Mouse (Mus musculus): ENCODE results near the gene Card10. TPM values are rescaled to one million over a fixed set of nuclear protein-coding genes. Genes with fewer than 3 reads are reported as not detected.
"Not testable (repeated sequence)": the region's sequence is repeated elsewhere in the genome, so short reads cannot be mapped to it uniquely, and the experiment has no call there.

Card10 gene
- polyA plus RNA-seq (2015; fragmentation: Nextera tagmentation; extraction: Ambion mirVana) = 5.2 and 6.1 TPM in 2 replicates

GRCm38 (mm10) chr15:78802776-78803391, at the start of gene Card10:
TSS of gene Card10 (minus strand) at chr15:78803042.
- H3K36me3 ChIP-seq (ENCODE audit: control insufficient read depth, insufficient read depth, low read length) = no peaks in the 10 kb centered on the region
- H3K4me3 ChIP-seq (ENCODE audit: low read length) = peak within 1 kb of the TSS; percentile 75
- peak; percentile 74 for ATAC-seq
- peak within 1 kb of the TSS; percentile 97 for H3K4me2 ChIP-seq (ENCODE audit: low read depth, low read length)
- peaks cover 29% of the 10 kb centered on the region for H3K4me1 ChIP-seq (ENCODE audit: control insufficient read depth, insufficient read depth, low read length)
- WGBS = 1% methylated on average over 66 of the region's 70 CpGs
- no peaks in the 10 kb centered on the region for H3K9me3 ChIP-seq (ENCODE audit: control insufficient read depth, low read length)
- peak within 1 kb of the TSS; percentile 93 for H3K27ac ChIP-seq (ENCODE audit: low read length)
- peak within 1 kb of the TSS; percentile 80 for H3K9ac ChIP-seq (ENCODE audit: low read depth, low read length)
- no peaks in the 10 kb centered on the region for H3K27me3 ChIP-seq (replicated peaks; ENCODE audit: control insufficient read depth, insufficient read depth, low read length)

- Histone ChIP-seq H3K27me3 (replicated peaks; ENCODE audit: control insufficient read depth, insufficient read depth, low read length) (no peaks in the 10 kb centered on the region), H3K4me2 (ENCODE audit: low read depth, low read length) (peak overlapping the region; percentile 42), H3K9ac (ENCODE audit: low read depth, low read length) (peak overlapping the region; percentile 51; the same call in 1 of the 2 replicates), H3K4me3 (ENCODE audit: low read length) (no peak overlapping the region), H3K4me1 (ENCODE audit: control insufficient read depth, insufficient read depth, low read length) (peaks cover 34% of the 10 kb centered on the region), H3K9me3 (ENCODE audit: control insufficient read depth, low read length) (no peaks in the 10 kb centered on the region), H3K27ac (ENCODE audit: low read length) (peak overlapping the region; percentile 92), H3K36me3 (ENCODE audit: control insufficient read depth, insufficient read depth, low read length) (peaks cover 5% of the 10 kb centered on the region; the same call in 1 of the 2 replicates)
- 8% methylated on average over 13 of the region's 13 CpGs for WGBS
- ATAC-seq = peak; percentile 56
These were observed 48.8 kb upstream of the Card10 start for GRCm38 (mm10) chr15:78851505-78852153.

GRCm38 (mm10) chr15:78850944-78851343, 48.1 kb upstream of the Card10 start:
- Histone ChIP-seq H3K4me1 (ENCODE audit: control insufficient read depth, insufficient read depth, low read length) (peaks cover 32% of the 10 kb centered on the region), H3K27ac (ENCODE audit: low read length) (peak overlapping the region; percentile 92), H3K9ac (ENCODE audit: low read depth, low read length) (peak overlapping the region; percentile 54; the same call in 1 of the 2 replicates), H3K9me3 (ENCODE audit: control insufficient read depth, low read length) (no peaks in the 10 kb centered on the region), H3K4me3 (ENCODE audit: low read length) (no peak overlapping the region), H3K4me2 (ENCODE audit: low read depth, low read length) (peak overlapping the region; percentile 42; the same call in 1 of the 2 replicates), H3K27me3 (replicated peaks; ENCODE audit: control insufficient read depth, insufficient read depth, low read length) (no peaks in the 10 kb centered on the region), H3K36me3 (ENCODE audit: control insufficient read depth, insufficient read depth, low read length) (peaks cover 5% of the 10 kb centered on the region; the same call in 1 of the 2 replicates)
- 54% methylated on average over 6 of the region's 6 CpGs for WGBS
- ATAC-seq = no peak

- Histone ChIP-seq H3K9me3 (ENCODE audit: control insufficient read depth, low read length) (no peaks in the 10 kb centered on the region), H3K4me1 (ENCODE audit: control insufficient read depth, insufficient read depth, low read length) (peaks cover 36% of the 10 kb centered on the region), H3K4me2 (ENCODE audit: low read depth, low read length) (no peak overlapping the region), H3K4me3 (ENCODE audit: low read length) (no peak overlapping the region), H3K27me3 (replicated peaks; ENCODE audit: control insufficient read depth, insufficient read depth, low read length) (no peaks in the 10 kb centered on the region), H3K27ac (ENCODE audit: low read length) (peak overlapping the region; percentile 92), H3K9ac (ENCODE audit: low read depth, low read length) (peak overlapping the region; percentile 54), H3K36me3 (ENCODE audit: control insufficient read depth, insufficient read depth, low read length) (peaks cover 5% of the 10 kb centered on the region; the same call in 1 of the 2 replicates)
- ATAC-seq = peak; percentile 79
- 48% methylated on average over 15 of the region's 15 CpGs for WGBS
These were observed 47.4 kb upstream of the Card10 start for GRCm38 (mm10) chr15:78850059-78850824.

- no peak for ATAC-seq
- WGBS = 76% methylated on average over 12 of the region's 12 CpGs
- Histone ChIP-seq H3K27me3 (replicated peaks; ENCODE audit: control insufficient read depth, insufficient read depth, low read length) (no peaks in the 10 kb centered on the region), H3K27ac (ENCODE audit: low read length) (peak overlapping the region; percentile 92), H3K4me1 (ENCODE audit: control insufficient read depth, insufficient read depth, low read length) (peaks cover 43% of the 10 kb centered on the region), H3K36me3 (ENCODE audit: control insufficient read depth, insufficient read depth, low read length) (peaks cover 5% of the 10 kb centered on the region; the same call in 1 of the 2 replicates), H3K4me3 (ENCODE audit: low read length) (no peak overlapping the region), H3K9ac (ENCODE audit: low read depth, low read length) (peak overlapping the region; percentile 54; the same call in 1 of the 2 replicates), H3K4me2 (ENCODE audit: low read depth, low read length) (no peak overlapping the region), H3K9me3 (ENCODE audit: control insufficient read depth, low read length) (no peaks in the 10 kb centered on the region)
These were observed 46.6 kb upstream of the Card10 start for GRCm38 (mm10) chr15:78849485-78849884.

- peak overlapping the region; percentile 26; the same call in 1 of the 2 replicates for H3K27ac ChIP-seq (ENCODE audit: low read length)
- H3K27me3 ChIP-seq (replicated peaks; ENCODE audit: control insufficient read depth, insufficient read depth, low read length) = no peaks in the 10 kb centered on the region
- no peak overlapping the region for H3K4me2 ChIP-seq (ENCODE audit: low read depth, low read length)
- peaks cover 5% of the 10 kb centered on the region; the same call in 1 of the 2 replicates for H3K36me3 ChIP-seq (ENCODE audit: control insufficient read depth, insufficient read depth, low read length)
- ATAC-seq = no peak
- no peaks in the 10 kb centered on the region for H3K9me3 ChIP-seq (ENCODE audit: control insufficient read depth, low read length)
- H3K9ac ChIP-seq (ENCODE audit: low read depth, low read length) = no peak overlapping the region
- no peak overlapping the region for H3K4me3 ChIP-seq (ENCODE audit: low read length)
- peaks cover 52% of the 10 kb centered on the region for H3K4me1 ChIP-seq (ENCODE audit: control insufficient read depth, insufficient read depth, low read length)
- 27% methylated on average over 5 of the region's 5 CpGs for WGBS
These were observed 45.6 kb upstream of the Card10 start for GRCm38 (mm10) chr15:78848467-78848866.

- ATAC-seq; H3K36me3 ChIP-seq (ENCODE audit: control insufficient read depth, insufficient read depth, low read length); H3K4me2 ChIP-seq (ENCODE audit: low read depth, low read length); H3K27me3 ChIP-seq (replicated peaks; ENCODE audit: control insufficient read depth, insufficient read depth, low read length); H3K4me3 ChIP-seq (ENCODE audit: low read length); H3K9me3 ChIP-seq (ENCODE audit: control insufficient read depth, low read length): not testable (repeated sequence)
- H3K9ac ChIP-seq (ENCODE audit: low read depth, low read length) = peak overlapping the region; percentile 33
- 61% methylated on average over 7 of the region's 7 CpGs for WGBS
- peaks cover 52% of the 10 kb centered on the region for H3K4me1 ChIP-seq (ENCODE audit: control insufficient read depth, insufficient read depth, low read length)
- 0 out of 2 replicates have a peak overlapping the region, but pooled peaks have one; percentile 11 for H3K27ac ChIP-seq (ENCODE audit: low read length)
These were observed 44.0 kb upstream of the Card10 start for GRCm38 (mm10) chr15:78846805-78847204.

- 77% methylated on average over 8 of the region's 8 CpGs for WGBS
- H3K27me3 ChIP-seq (replicated peaks; ENCODE audit: control insufficient read depth, insufficient read depth, low read length) = no peaks in the 10 kb centered on the region
- H3K27ac ChIP-seq (ENCODE audit: low read length) = peak overlapping the region; percentile 89
- H3K9ac ChIP-seq (ENCODE audit: low read depth, low read length) = peak overlapping the region; percentile 94; the same call in 1 of the 2 replicates
- no peak overlapping the region for H3K4me2 ChIP-seq (ENCODE audit: low read depth, low read length)
- H3K36me3 ChIP-seq (ENCODE audit: control insufficient read depth, insufficient read depth, low read length) = peaks cover 5% of the 10 kb centered on the region; the same call in 1 of the 2 replicates
- H3K4me3 ChIP-seq (ENCODE audit: low read length) = no peak overlapping the region
- no peaks in the 10 kb centered on the region for H3K9me3 ChIP-seq (ENCODE audit: control insufficient read depth, low read length)
- peaks cover 51% of the 10 kb centered on the region for H3K4me1 ChIP-seq (ENCODE audit: control insufficient read depth, insufficient read depth, low read length)
- no peak for ATAC-seq
These were observed 43.5 kb upstream of the Card10 start for GRCm38 (mm10) chr15:78846352-78846751.

- H3K4me1 ChIP-seq (ENCODE audit: control insufficient read depth, insufficient read depth, low read length) = peaks cover 51% of the 10 kb centered on the region
- H3K36me3 ChIP-seq (ENCODE audit: control insufficient read depth, insufficient read depth, low read length) = peaks cover 5% of the 10 kb centered on the region; the same call in 1 of the 2 replicates
- peak overlapping the region; percentile 89 for H3K27ac ChIP-seq (ENCODE audit: low read length)
- H3K4me3 ChIP-seq (ENCODE audit: low read length) = peak overlapping the region; percentile 64; the same call in 1 of the 2 replicates
- no peaks in the 10 kb centered on the region for H3K9me3 ChIP-seq (ENCODE audit: control insufficient read depth, low read length)
- H3K4me2 ChIP-seq (ENCODE audit: low read depth, low read length) = peak overlapping the region; percentile 80
- no peak for ATAC-seq
- 64% methylated on average over 8 of the region's 8 CpGs for WGBS
- H3K9ac ChIP-seq (ENCODE audit: low read depth, low read length) = peak overlapping the region; percentile 94
- H3K27me3 ChIP-seq (replicated peaks; ENCODE audit: control insufficient read depth, insufficient read depth, low read length) = no peaks in the 10 kb centered on the region
These were observed 43.0 kb upstream of the Card10 start for GRCm38 (mm10) chr15:78845867-78846266.
